Mouse (Mus musculus) C2C12 (cell line): ENCODE measurements around the gene Pum3. TPM values are rescaled to one million over a fixed set of nuclear protein-coding genes. Genes with fewer than 3 reads are reported as not detected.

Experiments used
- H3K27me3 ChIP-seq: one replicate; pipeline ENCODE4 v1.6.1; 2011; ENCODE audit not compliant: control insufficient read depth, insufficient read depth, insufficient read length
- H3K36me3 ChIP-seq: one replicate; pipeline ENCODE4 v1.6.1; 2011; ENCODE audit not compliant: control insufficient read depth, insufficient read depth
- H3K4me3 ChIP-seq: one replicate; pipeline ENCODE4 v1.5.1; 2011; ENCODE audit warnings: mild to moderate bottlenecking, control low read depth; ENCODE audit not compliant: poor library complexity, insufficient read depth, severe bottlenecking
- H3K79me2 ChIP-seq: one replicate; pipeline ENCODE4 v1.6.1; 2011; ENCODE audit not compliant: control insufficient read depth, insufficient read depth
- H3K79me3 ChIP-seq: one replicate; pipeline ENCODE4 v1.6.1; 2011; ENCODE audit warnings: low read depth, control low read depth
- H3ac ChIP-seq: one replicate; pipeline ENCODE3; 2011; ENCODE audit warnings: low read depth; ENCODE audit not compliant: control insufficient read depth, insufficient read length
- CEBPB ChIP-seq: IDR thresholded peaks from one replicate; pipeline ENCODE4 v1.6.1; 2011; ENCODE audit warnings: low read depth, mild to moderate bottlenecking, control low read depth, moderate library complexity
- CTCF ChIP-seq: IDR thresholded peaks from one replicate; pipeline ENCODE4 v1.5.1; 2011; ENCODE audit not compliant: control insufficient read depth, insufficient read depth, insufficient read length
- FOSL1 ChIP-seq: IDR thresholded peaks from one replicate; pipeline ENCODE4 v1.8.0; 2011; ENCODE audit warnings: mild to moderate bottlenecking, low read length; ENCODE audit not compliant: poor library complexity, insufficient read depth, severe bottlenecking
- MAX ChIP-seq: IDR thresholded peaks from one replicate; pipeline ENCODE4 v1.6.1; 2011; ENCODE audit warnings: mild to moderate bottlenecking, control low read depth
- MYOD1 ChIP-seq: IDR thresholded peaks from one replicate; pipeline ENCODE4 v1.6.1; 2011; ENCODE audit warnings: low read depth; ENCODE audit not compliant: control insufficient read depth, insufficient read length
- MYOG ChIP-seq: IDR thresholded peaks from one replicate; pipeline ENCODE4 v1.6.1; 2011; ENCODE audit not compliant: control insufficient read depth, insufficient read length; ENCODE audit errors: extremely low read depth
- USF1 ChIP-seq: IDR thresholded peaks from one replicate; pipeline ENCODE4 v1.6.1; 2011; ENCODE audit warnings: low read depth, mild to moderate bottlenecking, control low read depth, moderate library complexity
- polyA plus RNA-seq: library from polyadenylated mRNA; unstranded; fragments of >200 nt; fragmentation: generic; extraction: Trizol; gene quantifications from one replicate; pipeline ENCODE4 v1.2.1, GENCODE M21; 2012; ENCODE audit warnings: missing spikeins

The Pum3 gene
- polyA plus RNA-seq, 1 experiment, result 55.0 TPM

DNA sequence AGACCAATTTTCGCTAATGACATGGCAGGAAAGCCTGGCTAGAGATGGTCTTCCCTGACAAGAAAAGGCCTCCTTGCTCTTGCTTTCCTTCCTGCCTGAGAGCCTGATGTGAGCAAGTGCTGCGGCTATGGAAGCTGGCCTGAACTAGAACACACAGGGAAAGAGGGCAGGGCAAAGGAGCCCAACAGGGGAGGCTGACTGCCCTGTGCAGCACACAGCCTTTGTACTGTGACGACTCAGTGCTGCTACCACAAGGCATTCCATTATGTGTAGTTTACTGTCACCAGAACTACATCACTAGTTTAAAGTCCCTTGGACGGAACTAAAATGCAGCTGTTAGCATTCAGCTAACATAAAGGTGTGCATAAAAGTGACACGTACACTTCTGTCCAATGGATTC lies 32.4 kb downstream of the Pum3 start:
- H3K4me3 ChIP-seq, result no peak overlapping the region
- TF ChIP-seq CEBPB (no peak), MAX (no peak), MYOG (no peak), FOSL1 (no peak)
- H3K27me3 ChIP-seq, result no peaks in the 10 kb centered on the region
- no peak overlapping the region for H3ac ChIP-seq
- peaks cover 2% of the 10 kb centered on the region for H3K79me3 ChIP-seq
- H3K36me3 ChIP-seq, result peaks cover 85% of the 10 kb centered on the region
- H3K79me2 ChIP-seq, result no peaks in the 10 kb centered on the region

DNA sequence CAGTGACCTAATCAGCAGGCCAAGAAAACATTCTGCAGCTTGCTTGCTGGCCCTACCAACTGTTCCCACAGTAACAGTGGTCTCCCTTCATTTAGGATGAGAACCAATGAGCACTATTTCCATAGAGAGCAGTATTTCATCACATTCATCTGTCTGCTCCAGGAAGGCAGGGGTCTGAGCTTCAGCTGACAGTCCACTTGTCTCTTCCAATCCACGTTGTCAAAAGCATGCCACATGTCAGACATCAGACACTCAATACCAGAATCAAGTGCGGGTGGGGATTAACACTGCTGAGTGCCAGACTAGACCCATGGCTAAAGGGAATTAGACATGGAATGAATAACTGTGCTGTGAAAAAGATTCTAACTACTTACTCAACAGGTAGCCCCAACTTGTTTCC lies 32.9 kb downstream of the Pum3 start:
- no peak overlapping the region for H3ac ChIP-seq
- no peaks in the 10 kb centered on the region for H3K27me3 ChIP-seq
- peaks cover 91% of the 10 kb centered on the region for H3K36me3 ChIP-seq
- H3K4me3 ChIP-seq, result no peak overlapping the region
- no peak for TF ChIP-seq CTCF
- TF ChIP-seq USF1, result no peak
- peaks cover 2% of the 10 kb centered on the region for H3K79me3 ChIP-seq
- H3K79me2 ChIP-seq, result no peaks in the 10 kb centered on the region

DNA sequence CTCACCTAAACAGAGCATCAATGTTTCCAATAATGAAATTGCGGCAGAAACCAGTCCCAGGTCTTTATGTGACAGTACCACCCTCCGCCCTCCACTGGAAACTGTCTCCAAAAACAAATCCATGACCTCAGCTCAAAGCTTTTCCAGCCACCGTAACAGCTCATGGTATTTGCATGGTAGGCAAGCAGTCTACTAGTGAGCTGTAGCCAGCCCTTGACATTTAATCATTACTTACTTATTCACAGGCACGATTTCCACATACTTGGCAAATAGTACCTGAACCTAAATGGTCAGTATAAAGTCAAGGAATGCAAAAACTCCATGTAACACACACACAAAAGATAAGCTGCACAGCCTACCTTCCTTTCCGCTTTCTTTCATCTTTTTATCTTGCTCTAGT lies 33.7 kb downstream of the Pum3 start:
- H3K36me3 ChIP-seq, result peaks cover 98% of the 10 kb centered on the region

DNA sequence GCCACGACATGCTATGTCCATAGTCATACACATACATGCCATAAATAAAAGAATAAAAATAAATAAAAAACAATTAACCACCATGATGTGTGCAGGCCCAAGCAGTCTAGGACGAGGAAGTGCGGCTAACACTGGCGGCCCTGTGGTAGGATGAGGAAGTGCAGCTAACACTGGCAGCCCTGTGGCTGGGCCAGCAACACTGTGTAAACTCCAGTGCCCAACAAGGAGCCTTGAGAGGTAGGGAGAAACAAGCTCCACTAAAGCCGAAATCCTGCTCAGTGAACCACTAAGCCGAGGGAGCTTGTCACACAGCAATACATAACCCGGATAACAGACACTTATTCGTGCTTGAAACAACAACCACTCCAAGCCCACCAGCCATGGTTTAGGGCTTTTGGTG lies 34.1 kb downstream of the Pum3 start:
- Histone ChIP-seq H3K4me3 (no peak overlapping the region), H3K79me2 (no peaks in the 10 kb centered on the region), H3K79me3 (peaks cover 2% of the 10 kb centered on the region), H3K27me3 (no peaks in the 10 kb centered on the region), H3K36me3 (peaks cover 99% of the 10 kb centered on the region), H3ac (no peak overlapping the region)
- TF ChIP-seq MYOD1 (no peak), FOSL1 (no peak), MYOG (no peak), CEBPB (no peak), CTCF (no peak), MAX (no peak), USF1 (no peak)

More for the DNA sequence above, 33.7 kb downstream of the Pum3 start:
- Histone ChIP-seq H3ac (no peak overlapping the region), H3K27me3 (no peaks in the 10 kb centered on the region), H3K79me2 (no peaks in the 10 kb centered on the region), H3K79me3 (peaks cover 2% of the 10 kb centered on the region), H3K4me3 (no peak overlapping the region)
- no peak for TF ChIP-seq CEBPB
- TF ChIP-seq MYOG, result no peak

DNA sequence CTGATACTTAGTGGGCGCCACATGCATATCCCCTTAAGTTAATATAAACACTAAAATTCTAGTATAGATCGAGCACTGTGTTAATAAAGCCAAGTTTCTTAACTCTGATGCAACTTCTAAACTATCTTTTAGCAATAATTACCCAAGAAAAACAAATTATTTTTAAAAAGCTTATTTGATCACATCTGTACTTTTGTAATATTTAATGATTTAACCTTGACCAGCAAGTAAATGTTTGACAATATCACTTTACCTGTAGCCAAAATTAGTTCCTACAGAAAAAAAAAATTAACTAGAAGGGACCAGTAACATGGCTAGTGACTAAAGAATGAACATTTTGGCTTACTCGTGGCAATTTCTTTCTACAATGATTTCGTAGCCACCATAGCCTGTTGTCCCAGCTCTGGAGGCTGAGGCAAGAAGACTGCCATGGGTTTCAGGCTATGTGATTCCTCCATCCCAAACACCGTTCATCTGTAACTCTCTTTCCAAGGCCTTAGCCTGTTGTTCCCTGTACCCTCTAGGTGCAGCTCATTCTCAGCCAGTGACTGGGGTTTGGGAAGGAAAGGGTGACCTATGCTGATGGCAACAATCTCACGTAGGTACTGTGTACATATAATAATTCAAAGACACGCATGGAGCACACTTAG lies 35.2 kb downstream of the Pum3 start:
- Histone ChIP-seq H3K27me3 (no peaks in the 10 kb centered on the region), H3ac (no peak overlapping the region), H3K4me3 (no peak overlapping the region), H3K79me3 (peaks cover 2% of the 10 kb centered on the region), H3K79me2 (no peaks in the 10 kb centered on the region), H3K36me3 (peaks cover 99% of the 10 kb centered on the region)
- TF ChIP-seq CEBPB (no peak), FOSL1 (no peak), MAX (no peak), USF1 (no peak), MYOD1 (no peak), CTCF (no peak), MYOG (no peak)

DNA sequence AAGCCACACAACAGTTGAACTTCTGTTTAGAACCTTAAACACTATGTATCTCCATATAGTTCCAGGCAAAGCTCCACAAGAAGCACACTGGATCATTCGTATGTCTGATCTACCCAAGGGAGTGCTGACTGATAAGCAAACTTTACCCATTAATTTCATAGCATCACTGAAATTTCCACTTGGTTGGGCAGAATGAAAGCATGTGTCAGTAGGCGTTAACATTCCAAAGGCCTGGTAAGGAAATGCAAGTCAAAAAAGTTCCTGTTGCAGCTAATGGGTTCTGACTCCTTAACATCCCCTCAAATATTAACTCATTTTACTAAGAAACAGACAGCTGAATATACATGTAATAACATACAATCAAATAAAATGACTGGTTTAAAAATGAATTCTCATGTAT lies 37.2 kb downstream of the Pum3 start:
- peaks cover 2% of the 10 kb centered on the region for H3K79me3 ChIP-seq
- peaks cover 97% of the 10 kb centered on the region for H3K36me3 ChIP-seq
- no peak overlapping the region for H3K4me3 ChIP-seq
- no peak for TF ChIP-seq USF1
- TF ChIP-seq FOSL1, result no peak
- TF ChIP-seq MYOG, result no peak
- no peak for TF ChIP-seq MYOD1
- no peak for TF ChIP-seq MAX
- no peak for TF ChIP-seq CTCF
- TF ChIP-seq CEBPB, result no peak
- no peak overlapping the region for H3ac ChIP-seq
- H3K79me2 ChIP-seq, result no peaks in the 10 kb centered on the region
- no peaks in the 10 kb centered on the region for H3K27me3 ChIP-seq
